Mouse (Mus musculus) cerebellum, adult 11-12 months (tissue): ENCODE measurements around the gene Parp3.

Experiments used
- DNase-seq: peaks from one replicate; pipeline ENCODE4 v3.0.0; 2022

The Parp3 gene

GRCm38 (mm10) chr9:106474456-106474855 is 2.3 kb downstream of the Parp3 start:
- peak; percentile 85 for DNase-seq

DNA sequence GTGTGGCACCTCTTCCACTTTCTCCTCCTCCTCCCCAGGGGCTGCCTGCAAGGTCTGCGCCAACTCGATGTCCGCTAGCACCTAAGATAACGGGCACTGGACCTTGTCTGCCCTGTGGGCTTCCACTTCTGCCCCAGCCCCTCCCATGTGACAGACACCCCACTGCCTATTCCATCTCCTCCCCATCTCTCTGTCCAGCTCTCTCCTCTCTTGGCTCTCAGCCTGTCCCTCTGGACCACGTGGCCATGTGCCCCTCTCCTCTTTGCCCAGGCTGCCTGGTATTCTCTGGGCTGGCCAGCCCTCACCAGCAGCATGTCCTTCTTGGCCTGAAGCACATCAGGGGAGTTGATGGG is 3.0 kb downstream of the Parp3 start:
- DNase-seq, result no peak

- DNase-seq, result peak; percentile 75
Observed at GRCm38 (mm10) chr9:106473081-106473752, 3.5 kb downstream of the Parp3 start.

GRCm38 (mm10) chr9:106472321-106472720 is 4.4 kb downstream of the Parp3 start:
- DNase-seq, result peak; percentile 41

GRCm38 (mm10) chr9:106471892-106472291 is 4.9 kb downstream of the Parp3 start:
- DNase-seq, result peak; percentile 73

DNA sequence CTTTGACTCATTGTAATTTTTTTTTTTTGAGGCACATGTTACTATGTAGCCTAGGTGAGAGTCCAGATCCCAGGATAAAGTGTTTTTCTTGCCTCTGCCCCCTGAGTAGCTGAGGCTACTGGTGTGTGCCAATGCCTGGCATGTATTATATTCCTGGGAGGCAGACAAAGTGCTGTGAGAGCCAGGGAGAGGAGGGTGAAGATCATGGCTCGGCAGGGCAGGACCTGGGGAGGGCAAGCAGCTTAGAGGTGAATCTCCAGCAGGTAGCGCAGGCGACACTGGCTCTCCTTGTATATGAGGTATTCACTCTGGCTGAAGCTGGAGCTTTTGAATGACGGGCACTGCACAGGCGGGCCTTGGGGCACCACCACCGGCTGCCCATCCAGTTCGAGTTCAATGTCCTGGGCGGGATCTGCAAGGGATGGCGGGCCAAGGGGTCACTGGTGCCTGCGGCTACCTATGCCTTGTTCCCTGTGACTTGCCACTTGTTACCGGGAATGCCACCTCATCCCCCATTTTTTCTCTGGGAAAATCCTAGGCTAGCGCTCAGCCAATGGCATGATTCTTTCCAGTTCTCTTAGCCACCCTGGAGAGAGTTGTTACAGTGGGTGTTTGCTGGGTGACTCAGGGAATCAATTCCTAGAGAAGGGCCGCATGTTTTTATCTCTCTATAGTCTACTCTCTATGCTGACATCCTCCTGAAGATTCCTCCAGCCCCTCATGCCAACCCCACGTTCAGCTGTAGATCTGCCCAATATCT is 5.6 kb downstream of the Parp3 start:
- DNase-seq, result peak; percentile 52

DNA sequence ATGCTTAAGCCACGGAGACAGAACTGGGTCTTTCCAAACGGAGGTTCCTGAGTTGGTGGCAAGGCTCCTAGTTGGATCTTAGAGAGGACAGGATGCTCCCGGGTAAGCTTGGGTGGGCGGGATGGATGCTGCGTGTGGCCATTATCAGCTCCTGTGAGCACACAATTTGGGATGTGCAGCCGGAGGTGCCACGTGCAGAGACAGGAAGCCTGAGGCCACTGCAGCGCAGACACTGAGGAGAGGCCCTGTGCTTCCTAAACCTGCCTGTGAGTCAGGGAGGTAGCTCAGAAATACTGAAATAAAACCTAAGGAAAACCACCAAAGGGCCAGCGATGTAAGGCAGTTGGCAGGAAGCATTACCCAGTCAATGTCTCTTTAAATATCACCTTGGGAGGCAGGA is 7.0 kb downstream of the Parp3 start:
- no peak for DNase-seq

- no peak for DNase-seq
Observed at GRCm38 (mm10) chr9:106469317-106469716, 7.4 kb downstream of the Parp3 start.

GRCm38 (mm10) chr9:106467746-106468145 is 9.0 kb downstream of the Parp3 start:
- peak; percentile 53 for DNase-seq

DNA sequence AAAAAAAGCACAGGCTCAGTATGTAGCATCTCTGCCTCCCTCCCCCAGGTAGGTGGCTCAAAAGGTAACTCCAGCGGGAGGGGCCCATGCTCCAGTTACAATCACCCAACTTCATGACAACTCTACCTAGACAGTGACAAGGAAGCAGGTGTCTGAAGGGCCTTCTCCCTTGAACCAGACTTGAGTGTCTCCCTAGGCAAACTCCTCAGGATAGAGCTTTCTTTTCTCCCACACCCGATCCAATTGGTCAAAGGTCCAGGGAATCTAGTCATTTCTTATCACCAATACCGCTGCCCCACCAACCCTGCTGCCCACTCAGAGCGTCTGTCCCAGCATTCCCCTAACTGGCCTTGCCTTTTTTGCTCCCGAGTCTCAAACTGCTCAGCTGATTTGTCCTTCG is 10.0 kb downstream of the Parp3 start:
- peak; percentile 54 for DNase-seq

DNA sequence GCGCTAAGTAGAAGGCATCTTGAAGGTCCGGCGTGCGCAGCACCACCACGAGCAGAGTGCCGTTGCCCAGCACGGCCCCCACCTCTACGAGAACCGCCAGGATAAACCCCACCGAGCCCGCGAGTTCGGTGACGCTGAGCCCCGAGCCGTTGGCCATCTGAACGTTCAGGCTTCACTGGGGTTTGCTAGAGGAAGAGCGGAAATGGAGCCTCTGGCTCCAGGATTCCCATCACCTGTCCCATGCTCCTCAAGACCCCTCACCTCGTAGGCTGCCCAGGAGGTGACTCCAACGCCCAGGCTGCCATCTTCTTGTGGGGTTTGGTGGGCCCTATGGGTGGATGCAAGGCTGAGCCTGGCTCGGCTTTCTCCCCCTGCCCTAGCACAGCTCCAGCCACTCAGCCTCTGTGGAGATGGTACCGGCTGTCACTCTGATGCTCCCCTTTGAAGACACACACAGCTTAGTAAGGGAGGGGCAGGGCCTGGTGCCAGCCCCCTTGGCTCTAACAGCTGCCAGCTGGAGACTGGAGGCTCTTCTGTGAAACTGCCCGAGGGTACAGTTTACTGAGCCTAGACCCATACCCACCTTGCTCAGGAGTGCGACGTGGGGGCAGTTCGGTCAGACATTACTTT is 11.1 kb downstream of the Parp3 start, which contains the start of gene Gpr62:
Gene Gpr62 (minus strand): TSS at position 368 of the 630 bp plus-strand sequence.
- peak; percentile 92 for DNase-seq

DNA sequence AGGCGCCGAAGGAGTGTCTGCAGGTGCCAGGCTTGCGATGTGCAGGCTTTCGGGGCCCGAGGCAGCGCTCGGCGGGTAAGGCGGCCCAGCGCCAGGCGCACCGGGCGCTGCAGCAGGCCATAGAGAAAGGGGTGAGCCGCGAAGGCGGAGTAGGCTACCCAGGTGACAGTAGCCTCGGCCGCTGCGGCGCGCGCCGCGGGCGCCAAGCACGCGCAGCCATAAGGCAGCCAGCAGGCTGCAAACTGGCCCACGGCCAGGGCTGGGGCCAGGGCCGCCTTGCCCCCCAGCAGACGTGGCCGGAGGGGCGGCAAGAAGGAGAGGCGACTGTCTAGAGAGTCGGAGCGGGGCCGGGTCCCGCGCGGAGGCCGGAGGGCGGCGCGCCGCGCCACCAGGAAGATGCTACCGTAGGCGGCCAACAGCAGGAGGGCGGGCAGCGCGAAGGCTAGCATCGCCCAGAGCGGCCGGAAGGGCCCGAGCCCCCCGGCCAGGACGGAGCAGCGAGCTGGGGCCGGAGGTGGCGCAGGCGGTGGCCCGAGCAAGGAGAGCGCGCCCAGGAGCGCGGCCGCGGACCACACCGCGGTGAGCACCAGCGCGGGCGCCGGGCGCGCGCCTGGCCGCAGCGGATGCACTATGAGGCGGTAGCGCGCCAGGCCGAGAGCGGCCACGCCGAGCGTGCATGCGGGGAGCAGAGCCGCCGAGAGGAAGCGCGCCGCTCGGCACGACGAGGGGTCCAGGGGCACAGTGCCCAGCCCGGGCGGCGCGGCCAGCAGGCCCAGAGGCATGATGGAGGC is 11.8 kb downstream of the Parp3 start:
- peak; percentile 93 for DNase-seq

- peak; percentile 95 for DNase-seq
Observed at GRCm38 (mm10) chr9:106463122-106464063, 13.4 kb downstream of the Parp3 start.

- peak; percentile 72 for DNase-seq
Observed at GRCm38 (mm10) chr9:106462430-106462800, 14.3 kb downstream of the Parp3 start.

GRCm38 (mm10) chr9:106461641-106462429 is 14.9 kb downstream of the Parp3 start:
- peak; percentile 78 for DNase-seq

GRCm38 (mm10) chr9:106461026-106461415 is 15.7 kb downstream of the Parp3 start:
- peak; percentile 60 for DNase-seq

- peak; percentile 88 for DNase-seq
Observed at GRCm38 (mm10) chr9:106460401-106461025, 16.2 kb downstream of the Parp3 start.

- DNase-seq, result peak; percentile 80
Observed at GRCm38 (mm10) chr9:106459946-106460345, 16.8 kb downstream of the Parp3 start.

GRCm38 (mm10) chr9:106457920-106458319 is 18.8 kb downstream of the Parp3 start:
- peak; percentile 63 for DNase-seq

DNA sequence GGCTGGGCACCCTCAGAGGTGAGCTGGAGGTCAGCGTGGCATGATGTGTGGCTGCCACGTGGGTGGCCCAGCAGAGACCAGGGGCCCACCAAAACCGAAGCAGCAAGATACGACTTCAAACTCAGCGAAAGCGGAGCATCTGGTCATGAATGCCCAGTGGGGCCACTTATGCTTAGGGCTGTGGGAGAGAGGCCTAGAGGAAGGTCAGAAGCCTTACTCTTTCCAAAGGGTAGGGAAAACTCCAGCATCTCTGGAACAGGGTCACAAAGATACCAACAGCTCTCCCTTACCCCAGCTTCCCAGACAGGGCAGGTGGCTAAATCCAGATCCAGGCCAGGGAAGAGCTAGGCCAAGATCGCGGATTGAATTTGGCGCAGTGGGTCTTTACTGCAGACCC is 19.6 kb downstream of the Parp3 start:
- no peak for DNase-seq
